Mouse (Mus musculus): Measurements from ENCODE around the gene Tldc1. TPM values are rescaled to one million over a fixed set of nuclear protein-coding genes. Genes with fewer than 3 reads are reported as not detected.

Gene Tldc1
- polyA plus RNA-seq, 1 experiment from 2014 or later = 13.0 TPM

- Histone ChIP-seq H3K4me2 (replicated peaks; ENCODE audit: low read depth, low read length) (no peak overlapping the region), H3K27me3 (ENCODE audit: control insufficient read depth, insufficient read depth, low read length) (no peaks in the 10 kb centered on the region), H3K9me3 (ENCODE audit: control insufficient read depth, low read length) (no peaks in the 10 kb centered on the region), H3K4me3 (ENCODE audit: low read length) (no peak overlapping the region), H3K4me1 (ENCODE audit: control insufficient read depth, insufficient read depth, low read length) (no peaks in the 10 kb centered on the region), H3K9ac (ENCODE audit: low read depth, low read length) (no peak overlapping the region), H3K36me3 (ENCODE audit: control insufficient read depth, insufficient read depth, low read length) (no peaks in the 10 kb centered on the region), H3K27ac (ENCODE audit: low read depth, low read length) (no peak overlapping the region)
- 10% methylated on average over 5 of the region's 5 CpGs for WGBS
- no peak for ATAC-seq (ENCODE audit: low FRiP score, low TSS enrichment)
Measured at GRCm38 (mm10) chr8:119782715-119783114, 4.5 kb upstream of the Tldc1 start.

GRCm38 (mm10) chr8:119781086-119781840 lies 3.0 kb upstream of the Tldc1 start:
- Histone ChIP-seq H3K4me3 (ENCODE audit: low read length) (no peak overlapping the region), H3K4me2 (replicated peaks; ENCODE audit: low read depth, low read length) (no peak overlapping the region), H3K9ac (ENCODE audit: low read depth, low read length) (no peak overlapping the region), H3K27ac (ENCODE audit: low read depth, low read length) (no peak overlapping the region), H3K36me3 (ENCODE audit: control insufficient read depth, insufficient read depth, low read length) (no peaks in the 10 kb centered on the region), H3K4me1 (ENCODE audit: control insufficient read depth, insufficient read depth, low read length) (peaks cover 7% of the 10 kb centered on the region; the same call in 1 of the 2 replicates), H3K9me3 (ENCODE audit: control insufficient read depth, low read length) (no peaks in the 10 kb centered on the region), H3K27me3 (ENCODE audit: control insufficient read depth, insufficient read depth, low read length) (no peaks in the 10 kb centered on the region)
- 54% methylated on average over 4 of the region's 4 CpGs for WGBS
- no peak for ATAC-seq (ENCODE audit: low FRiP score, low TSS enrichment)

GRCm38 (mm10) chr8:119780402-119781049 lies 2.3 kb upstream of the Tldc1 start:
- Histone ChIP-seq H3K4me2 (replicated peaks; ENCODE audit: low read depth, low read length) (no peak overlapping the region), H3K36me3 (ENCODE audit: control insufficient read depth, insufficient read depth, low read length) (no peaks in the 10 kb centered on the region), H3K4me3 (ENCODE audit: low read length) (no peak overlapping the region), H3K27ac (ENCODE audit: low read depth, low read length) (no peak overlapping the region), H3K9me3 (ENCODE audit: control insufficient read depth, low read length) (no peaks in the 10 kb centered on the region), H3K9ac (ENCODE audit: low read depth, low read length) (no peak overlapping the region), H3K4me1 (ENCODE audit: control insufficient read depth, insufficient read depth, low read length) (peaks cover 7% of the 10 kb centered on the region; the same call in 1 of the 2 replicates), H3K27me3 (ENCODE audit: control insufficient read depth, insufficient read depth, low read length) (no peaks in the 10 kb centered on the region)
- WGBS = 74% methylated on average over 9 of the region's 9 CpGs
- ATAC-seq (ENCODE audit: low FRiP score, low TSS enrichment) = no peak

GRCm38 (mm10) chr8:119779013-119779737 lies 959 bp upstream of the Tldc1 start:
- Histone ChIP-seq H3K9me3 (ENCODE audit: control insufficient read depth, low read length) (no peaks in the 10 kb centered on the region), H3K4me3 (ENCODE audit: low read length) (no peak overlapping the region), H3K36me3 (ENCODE audit: control insufficient read depth, insufficient read depth, low read length) (no peaks in the 10 kb centered on the region), H3K27me3 (ENCODE audit: control insufficient read depth, insufficient read depth, low read length) (no peaks in the 10 kb centered on the region), H3K9ac (ENCODE audit: low read depth, low read length) (no peak overlapping the region), H3K4me1 (ENCODE audit: control insufficient read depth, insufficient read depth, low read length) (peaks cover 7% of the 10 kb centered on the region; the same call in 1 of the 2 replicates), H3K27ac (ENCODE audit: low read depth, low read length) (no peak overlapping the region), H3K4me2 (replicated peaks; ENCODE audit: low read depth, low read length) (peak overlapping the region; percentile 86)
- peak; percentile 14 for ATAC-seq (ENCODE audit: low FRiP score, low TSS enrichment)
- WGBS = 21% methylated on average over 14 of the region's 14 CpGs

- Histone ChIP-seq H3K4me1 (ENCODE audit: control insufficient read depth, insufficient read depth, low read length) (peaks cover 7% of the 10 kb centered on the region; the same call in 1 of the 2 replicates), H3K9me3 (ENCODE audit: control insufficient read depth, low read length) (no peaks in the 10 kb centered on the region), H3K27ac (ENCODE audit: low read depth, low read length) (peak overlapping the region; percentile 30; the same call in 1 of the 2 replicates), H3K9ac (ENCODE audit: low read depth, low read length) (peak overlapping the region; percentile 68), H3K36me3 (ENCODE audit: control insufficient read depth, insufficient read depth, low read length) (no peaks in the 10 kb centered on the region; the same call in 1 of the 2 replicates), H3K4me3 (ENCODE audit: low read length) (peak overlapping the region; percentile 51), H3K27me3 (ENCODE audit: control insufficient read depth, insufficient read depth, low read length) (no peaks in the 10 kb centered on the region), H3K4me2 (replicated peaks; ENCODE audit: low read depth, low read length) (peak overlapping the region; percentile 86)
- WGBS = 12% methylated on average over 7 of the region's 7 CpGs
- peak; percentile 25 for ATAC-seq (ENCODE audit: low FRiP score, low TSS enrichment)
Measured at GRCm38 (mm10) chr8:119777765-119778164, 451 bp downstream of the Tldc1 start.

- H3K4me3 ChIP-seq (ENCODE audit: low read length) = no peak overlapping the region
- no peak overlapping the region for H3K27ac ChIP-seq (ENCODE audit: low read depth, low read length)
- no peaks in the 10 kb centered on the region for H3K27me3 ChIP-seq (ENCODE audit: control insufficient read depth, insufficient read depth, low read length)
- H3K4me2 ChIP-seq (replicated peaks; ENCODE audit: low read depth, low read length) = no peak overlapping the region; the same call in 1 of the 2 replicates
- H3K4me1 ChIP-seq (ENCODE audit: control insufficient read depth, insufficient read depth, low read length) = peaks cover 7% of the 10 kb centered on the region; the same call in 1 of the 2 replicates
- no peak overlapping the region for H3K9ac ChIP-seq (ENCODE audit: low read depth, low read length)
- WGBS = 85% methylated on average over 7 of the region's 7 CpGs
- H3K9me3 ChIP-seq (ENCODE audit: control insufficient read depth, low read length) = no peaks in the 10 kb centered on the region
- ATAC-seq (ENCODE audit: low FRiP score, low TSS enrichment) = no peak
- no peaks in the 10 kb centered on the region; the same call in 1 of the 2 replicates for H3K36me3 ChIP-seq (ENCODE audit: control insufficient read depth, insufficient read depth, low read length)
Measured at GRCm38 (mm10) chr8:119776668-119777245, 1.5 kb downstream of the Tldc1 start.

GRCm38 (mm10) chr8:119765761-119766444 lies 12.3 kb downstream of the Tldc1 start:
- 78% methylated on average over 22 of the region's 22 CpGs for WGBS
- H3K9me3 ChIP-seq (ENCODE audit: control insufficient read depth, low read length) = no peaks in the 10 kb centered on the region

GRCm38 (mm10) chr8:119765311-119765710 lies 12.9 kb downstream of the Tldc1 start:
- Histone ChIP-seq H3K36me3 (ENCODE audit: control insufficient read depth, insufficient read depth, low read length) (peaks cover 9% of the 10 kb centered on the region; the same call in 1 of the 2 replicates), H3K4me2 (replicated peaks; ENCODE audit: low read depth, low read length) (no peak overlapping the region), H3K9ac (ENCODE audit: low read depth, low read length) (no peak overlapping the region), H3K4me3 (ENCODE audit: low read length) (no peak overlapping the region), H3K27me3 (ENCODE audit: control insufficient read depth, insufficient read depth, low read length) (no peaks in the 10 kb centered on the region), H3K4me1 (ENCODE audit: control insufficient read depth, insufficient read depth, low read length) (no peaks in the 10 kb centered on the region), H3K27ac (ENCODE audit: low read depth, low read length) (no peak overlapping the region), H3K9me3 (ENCODE audit: control insufficient read depth, low read length) (no peaks in the 10 kb centered on the region)
- 90% methylated on average over 10 of the region's 10 CpGs for WGBS
- ATAC-seq (ENCODE audit: low FRiP score, low TSS enrichment) = no peak

More at GRCm38 (mm10) chr8:119765761-119766444, 12.3 kb downstream of the Tldc1 start:
- Histone ChIP-seq H3K4me3 (ENCODE audit: low read length) (no peak overlapping the region), H3K9ac (ENCODE audit: low read depth, low read length) (no peak overlapping the region), H3K4me1 (ENCODE audit: control insufficient read depth, insufficient read depth, low read length) (no peaks in the 10 kb centered on the region), H3K27me3 (ENCODE audit: control insufficient read depth, insufficient read depth, low read length) (no peaks in the 10 kb centered on the region), H3K36me3 (ENCODE audit: control insufficient read depth, insufficient read depth, low read length) (peaks cover 9% of the 10 kb centered on the region; the same call in 1 of the 2 replicates), H3K27ac (ENCODE audit: low read depth, low read length) (no peak overlapping the region), H3K4me2 (replicated peaks; ENCODE audit: low read depth, low read length) (no peak overlapping the region)
- ATAC-seq (ENCODE audit: low FRiP score, low TSS enrichment) = no peak
